Mouse (Mus musculus) lung, postnatal 36 days (tissue): ENCODE results near the gene Nectin3.

Experiments
- DNase-seq: peaks from one replicate; pipeline ENCODE4 v3.0.0; 2022; ENCODE audit warnings: mixed read lengths

Gene Nectin3

DNA sequence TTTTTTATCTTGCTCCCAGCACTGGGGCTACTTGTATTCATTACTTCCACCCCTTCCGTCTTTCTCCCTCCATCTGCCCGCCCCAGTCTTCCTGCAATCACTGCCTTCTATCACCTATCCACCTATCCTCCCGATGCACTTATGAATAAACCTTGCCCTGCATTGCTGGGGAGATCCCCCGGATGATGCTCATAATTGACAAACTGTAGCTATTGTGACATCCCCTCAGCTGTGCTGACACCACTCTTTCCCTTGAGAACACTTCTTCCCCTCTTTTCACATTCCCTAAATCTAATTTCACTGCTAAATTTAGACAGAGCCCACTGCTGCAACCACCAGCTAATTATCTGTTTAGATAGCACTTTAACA is at the start of gene Nectin3:
TSS of gene Nectin3 (minus strand) at position 105 of the 369 bp plus-strand sequence.
- no peak for DNase-seq

DNA sequence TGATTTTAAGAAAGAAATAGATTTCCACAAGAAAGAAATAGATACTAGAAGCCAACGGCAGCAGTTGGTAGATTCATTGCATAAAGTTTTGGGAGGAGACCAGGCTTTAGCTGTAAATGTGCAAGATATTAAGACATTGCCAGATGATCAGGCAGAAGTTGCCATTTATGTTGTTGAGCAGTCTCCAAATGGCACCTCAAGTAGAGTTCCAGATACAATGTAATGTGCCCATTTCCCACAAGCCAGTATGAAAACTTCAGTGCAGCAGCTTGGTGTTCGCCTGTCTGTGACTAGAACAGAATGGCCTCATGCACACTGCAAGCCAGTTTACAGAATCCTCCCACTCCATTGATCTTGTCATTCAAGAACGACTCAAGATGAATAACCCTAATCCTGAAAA is 39.8 kb upstream of the Nectin3 start:
- no peak for DNase-seq

DNA sequence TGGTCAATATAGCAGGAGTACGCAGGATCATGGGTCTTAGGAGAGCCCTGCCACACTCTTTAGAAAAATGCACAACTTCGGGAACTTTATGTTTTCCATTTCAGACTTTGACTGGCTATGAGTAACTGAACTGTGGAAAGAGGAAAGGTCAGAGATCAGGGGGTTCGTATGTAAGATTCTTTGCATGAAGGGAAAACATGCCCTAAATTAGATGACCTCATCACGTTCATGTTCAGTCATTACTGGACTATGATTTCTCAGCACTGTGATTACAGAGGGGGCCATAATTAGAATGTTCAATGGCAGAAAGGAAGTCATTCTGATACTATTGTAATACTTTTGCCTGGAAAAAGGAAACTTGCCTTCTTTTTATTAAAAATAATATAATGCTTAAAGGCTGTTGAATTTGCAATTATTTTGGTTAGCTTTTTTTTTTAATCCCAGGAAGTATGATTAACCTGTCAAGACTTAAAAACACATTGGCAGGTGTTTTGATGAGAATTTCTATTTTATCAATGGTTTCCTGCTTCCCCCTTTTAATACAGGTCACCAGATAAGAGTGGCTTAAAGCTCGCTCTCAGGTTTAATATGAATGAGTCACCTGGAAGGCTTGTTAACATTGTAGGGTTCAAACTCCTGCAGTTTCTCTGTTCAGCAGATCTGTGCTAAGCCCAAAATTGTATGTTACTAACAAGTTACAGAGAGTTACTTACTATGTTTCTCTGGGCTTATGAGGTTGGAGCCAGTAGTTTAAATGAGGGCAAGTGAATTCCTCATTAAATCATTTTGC is 34.3 kb upstream of the Nectin3 start:
- DNase-seq = no peak

DNA sequence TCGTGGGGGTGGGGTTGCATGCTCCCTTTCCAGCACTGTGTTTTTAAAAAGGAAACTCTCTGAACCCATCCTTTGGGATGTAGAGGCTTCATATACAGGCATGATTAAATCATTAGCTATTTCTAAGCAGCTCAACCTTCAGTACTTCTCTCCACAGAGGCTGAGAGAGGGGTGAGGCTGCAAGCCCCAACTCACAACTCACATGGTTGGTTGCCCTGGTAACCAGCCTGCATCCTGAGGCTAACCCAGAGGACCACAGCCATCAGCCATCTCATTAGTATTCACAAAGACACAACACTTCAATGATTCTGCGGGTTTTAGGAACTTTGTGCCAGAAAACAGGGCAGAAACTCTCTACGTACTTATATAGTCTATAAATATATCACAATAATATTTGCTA is 32.7 kb upstream of the Nectin3 start:
- DNase-seq = no peak

DNA sequence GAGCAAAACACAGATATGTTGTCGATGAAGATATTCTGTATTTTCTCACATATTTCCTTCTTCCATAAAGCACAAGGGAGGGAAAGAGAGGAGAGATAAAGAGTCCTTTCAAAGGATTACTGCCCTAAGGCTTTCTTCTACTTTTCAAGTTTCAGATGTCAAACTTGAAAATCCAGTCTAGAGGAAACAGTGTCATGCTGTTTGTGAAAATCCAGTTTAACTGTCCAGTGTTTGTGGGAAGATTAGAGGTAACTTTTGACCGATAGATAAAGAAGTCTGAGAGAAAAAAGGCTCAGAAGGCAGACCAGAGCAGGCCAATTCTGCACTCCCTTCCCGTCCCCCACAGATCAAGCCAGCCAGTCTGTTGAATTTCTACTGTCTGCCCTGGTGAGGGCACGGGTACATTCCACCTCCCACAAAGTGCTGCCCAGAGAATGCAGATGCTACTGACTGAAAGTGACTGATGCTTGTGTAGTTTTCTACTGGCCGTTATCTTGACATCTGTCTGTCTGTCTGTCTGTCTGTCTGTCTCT is 22.6 kb upstream of the Nectin3 start:
- DNase-seq = no peak

DNA sequence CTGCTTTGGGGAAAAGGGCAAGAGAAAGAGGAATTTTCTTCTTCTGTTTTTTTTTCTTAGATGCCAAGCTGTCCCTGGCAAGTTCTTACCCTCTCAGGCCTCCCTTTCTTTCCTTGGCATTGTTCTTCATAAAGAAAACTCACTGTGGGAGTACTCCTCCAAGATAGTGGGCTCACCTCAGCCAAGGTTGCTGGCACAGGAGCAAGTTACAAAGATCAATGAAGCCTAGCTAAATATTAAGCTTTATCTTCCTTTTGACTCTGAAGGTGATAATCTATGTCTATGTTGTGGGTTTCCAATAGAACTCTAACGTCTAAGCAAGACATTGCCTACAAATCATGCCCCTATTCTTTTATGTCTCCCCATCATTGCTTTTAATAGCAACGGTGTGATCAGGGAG is 21.3 kb upstream of the Nectin3 start:
- DNase-seq = no peak

DNA sequence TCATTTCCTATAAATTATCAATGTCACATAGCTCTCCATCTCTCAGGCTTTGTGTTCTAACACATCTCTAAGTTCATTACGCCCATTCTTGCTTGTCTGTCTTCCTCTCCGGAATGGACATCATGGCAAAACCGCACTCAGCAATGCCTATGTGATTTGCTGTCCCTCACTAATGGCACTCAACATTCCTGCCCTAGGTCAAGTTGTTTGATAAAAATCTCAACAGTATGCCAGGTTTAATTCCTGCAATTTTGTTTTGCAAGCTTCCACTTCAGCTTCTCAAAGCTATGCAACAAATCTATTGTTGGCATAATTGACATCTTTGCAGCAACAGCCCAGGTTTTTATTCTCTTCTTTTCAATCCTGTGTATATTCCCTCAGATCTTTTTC is 9.6 kb upstream of the Nectin3 start:
- peak; percentile 81 for DNase-seq

DNA sequence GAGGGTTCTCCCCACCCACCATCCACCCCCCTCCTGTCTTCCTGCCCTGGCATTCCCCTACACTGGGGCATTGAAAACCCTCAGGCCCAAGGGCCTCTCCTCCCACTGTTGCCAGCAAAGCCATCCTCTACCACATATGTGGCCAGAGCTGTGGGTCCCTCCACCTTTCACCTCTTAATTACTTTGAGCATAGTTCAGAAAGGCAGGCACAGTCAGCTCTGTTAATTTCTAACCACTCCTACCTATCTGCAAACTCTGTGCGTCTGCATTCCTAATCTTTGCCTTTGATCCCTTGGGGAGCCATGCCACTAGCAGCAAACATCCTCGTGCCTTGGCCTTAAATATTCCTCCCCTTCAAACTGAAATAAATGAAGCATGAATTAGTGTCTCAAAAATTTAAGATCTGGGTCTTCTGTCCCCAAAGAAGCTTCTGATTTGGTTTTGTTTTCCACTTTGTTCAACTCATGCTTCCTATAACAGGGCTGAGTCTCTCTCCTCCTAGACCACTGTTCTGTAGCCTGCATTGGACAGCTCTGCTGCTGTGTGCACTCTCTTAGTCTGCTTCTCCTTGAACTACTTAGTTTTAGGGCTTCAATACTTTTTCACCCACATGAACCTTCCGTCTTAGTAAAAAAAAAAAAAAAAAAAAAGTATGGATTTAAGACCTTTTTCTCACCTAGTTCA is 9.1 kb upstream of the Nectin3 start:
- no peak for DNase-seq

DNA sequence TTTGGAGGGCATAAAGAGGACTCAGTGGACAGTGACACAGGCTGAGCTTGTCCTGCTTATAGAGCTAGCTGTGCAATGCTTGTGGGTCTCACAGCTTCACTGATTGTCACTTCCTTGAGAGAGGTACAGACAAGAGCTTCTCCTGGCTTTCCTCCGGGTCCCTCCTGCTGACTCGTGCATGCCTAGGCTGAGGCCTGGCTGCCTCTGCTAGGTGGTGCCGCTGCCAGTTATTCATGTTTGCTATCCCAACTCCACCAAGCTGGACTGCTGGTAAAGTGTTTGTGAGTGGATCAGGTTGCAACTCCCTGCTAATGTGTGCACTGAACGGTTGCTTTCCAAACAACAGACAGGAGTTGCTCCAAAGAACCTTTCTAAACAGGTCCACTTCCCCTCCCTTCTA is 5.7 kb upstream of the Nectin3 start:
- no peak for DNase-seq

DNA sequence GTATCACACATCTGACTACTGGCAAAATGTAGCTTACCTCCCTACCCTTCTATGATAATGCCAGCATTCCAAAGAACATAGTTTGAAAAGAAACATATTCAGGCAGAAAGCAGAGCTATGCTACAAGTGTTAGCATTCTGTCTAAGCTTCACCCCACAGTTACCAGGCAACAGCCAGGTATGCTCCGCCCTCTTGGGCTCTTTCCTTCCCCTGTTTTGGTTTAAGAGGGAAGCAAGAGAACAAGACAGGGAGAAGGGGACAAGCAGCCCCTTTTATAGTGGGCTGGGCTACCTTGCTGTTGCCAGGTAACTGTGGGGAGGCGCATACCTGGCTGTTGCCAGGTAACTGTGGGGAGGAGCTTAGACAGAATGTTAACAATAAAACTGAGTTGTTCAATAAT is 4.0 kb upstream of the Nectin3 start:
- peak; percentile 38 for DNase-seq

DNA sequence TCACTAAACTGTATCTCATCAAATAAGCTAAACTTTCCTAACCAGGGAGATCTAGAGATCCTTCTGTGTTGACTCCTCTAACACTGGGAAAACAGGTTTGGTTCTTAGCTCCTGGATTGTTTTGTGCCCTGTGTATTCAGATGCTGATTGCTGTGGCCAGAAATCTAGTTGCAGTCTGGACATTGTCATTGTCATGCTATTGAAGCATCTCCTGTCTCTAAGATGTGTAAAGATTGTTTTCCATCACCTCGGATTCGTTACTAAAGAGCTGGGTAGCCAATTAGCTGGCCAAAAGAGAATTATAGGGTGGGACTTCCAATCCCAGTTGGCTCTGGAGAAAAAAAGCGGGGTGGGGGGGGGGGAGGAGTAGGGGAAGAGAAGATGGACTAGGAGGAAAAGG is 2.4 kb upstream of the Nectin3 start:
- DNase-seq = no peak

DNA sequence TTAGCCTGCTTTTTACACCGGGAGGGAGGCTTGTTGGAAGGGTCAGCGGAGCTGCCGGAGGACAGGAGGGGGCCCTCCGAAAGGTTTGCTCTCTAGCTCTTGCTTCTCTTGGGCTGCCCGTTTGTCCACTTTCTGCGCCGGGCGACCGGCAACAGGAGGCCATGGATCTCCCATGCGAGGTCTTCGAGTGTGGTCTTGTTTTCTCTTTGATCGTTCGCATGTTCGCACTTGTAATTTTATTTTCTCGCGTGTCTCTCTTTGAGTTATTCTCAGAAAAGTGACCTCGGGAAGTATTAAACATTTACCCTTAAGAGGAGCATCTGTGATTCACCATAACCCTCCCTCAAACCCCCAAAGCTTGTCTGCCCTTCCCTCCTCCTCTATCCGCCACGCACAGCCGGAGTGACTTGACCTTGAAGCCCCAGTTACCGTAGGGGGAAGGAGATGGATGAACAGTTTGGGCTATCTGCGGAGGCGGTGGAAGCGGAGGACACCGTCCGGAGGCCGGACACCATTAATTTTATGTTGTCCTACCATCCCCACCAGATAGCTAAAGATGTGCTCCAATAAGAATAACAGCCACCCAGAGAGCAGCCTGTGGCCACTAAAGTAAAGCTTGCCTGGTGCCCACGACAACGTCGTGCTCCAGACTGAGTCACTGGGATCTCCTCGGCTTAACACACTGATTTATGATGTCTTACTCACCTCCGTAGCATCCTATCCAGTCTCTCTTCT is 472 bp downstream of the Nectin3 start:
- DNase-seq = no peak

DNA sequence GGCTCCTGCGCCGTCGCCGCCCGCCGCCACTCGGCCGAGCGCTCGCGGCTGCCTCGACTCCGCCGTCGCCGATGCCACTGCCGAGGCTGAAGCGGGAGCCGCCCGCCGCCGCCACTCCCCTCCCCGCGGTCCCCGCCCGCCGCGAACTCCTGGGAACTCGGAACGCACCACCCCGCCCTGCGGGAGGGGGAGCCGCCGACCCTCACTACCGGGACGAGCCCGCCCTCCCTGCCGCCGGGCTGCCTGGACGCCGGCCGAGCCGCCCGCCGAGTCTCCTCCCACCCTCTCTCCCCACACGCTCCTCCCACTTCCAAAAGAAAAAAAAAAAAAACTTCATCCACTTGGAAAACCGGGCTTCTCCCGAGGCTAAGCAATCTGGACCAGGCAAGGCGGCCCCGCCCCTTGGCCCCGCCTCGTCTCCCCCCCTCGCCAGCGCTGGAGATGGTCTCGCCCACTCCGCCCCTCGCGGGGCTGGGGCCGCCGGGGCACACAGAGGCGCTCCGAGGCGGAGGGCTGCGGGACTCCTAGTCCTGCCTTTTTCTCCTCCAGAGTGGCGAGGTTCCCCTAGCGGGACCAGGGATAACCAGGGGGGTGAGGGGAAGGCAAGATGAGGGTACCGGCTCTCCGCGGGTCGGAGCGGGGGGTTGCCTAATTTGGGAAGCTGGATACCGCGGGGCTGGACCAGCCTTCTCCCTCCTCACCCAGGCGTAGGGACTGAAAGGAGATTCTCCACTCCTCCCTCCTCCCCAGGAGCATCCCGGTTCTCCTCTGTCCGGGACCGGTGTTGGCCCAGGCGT is 1.2 kb downstream of the Nectin3 start:
- peak; percentile 96 for DNase-seq

DNA sequence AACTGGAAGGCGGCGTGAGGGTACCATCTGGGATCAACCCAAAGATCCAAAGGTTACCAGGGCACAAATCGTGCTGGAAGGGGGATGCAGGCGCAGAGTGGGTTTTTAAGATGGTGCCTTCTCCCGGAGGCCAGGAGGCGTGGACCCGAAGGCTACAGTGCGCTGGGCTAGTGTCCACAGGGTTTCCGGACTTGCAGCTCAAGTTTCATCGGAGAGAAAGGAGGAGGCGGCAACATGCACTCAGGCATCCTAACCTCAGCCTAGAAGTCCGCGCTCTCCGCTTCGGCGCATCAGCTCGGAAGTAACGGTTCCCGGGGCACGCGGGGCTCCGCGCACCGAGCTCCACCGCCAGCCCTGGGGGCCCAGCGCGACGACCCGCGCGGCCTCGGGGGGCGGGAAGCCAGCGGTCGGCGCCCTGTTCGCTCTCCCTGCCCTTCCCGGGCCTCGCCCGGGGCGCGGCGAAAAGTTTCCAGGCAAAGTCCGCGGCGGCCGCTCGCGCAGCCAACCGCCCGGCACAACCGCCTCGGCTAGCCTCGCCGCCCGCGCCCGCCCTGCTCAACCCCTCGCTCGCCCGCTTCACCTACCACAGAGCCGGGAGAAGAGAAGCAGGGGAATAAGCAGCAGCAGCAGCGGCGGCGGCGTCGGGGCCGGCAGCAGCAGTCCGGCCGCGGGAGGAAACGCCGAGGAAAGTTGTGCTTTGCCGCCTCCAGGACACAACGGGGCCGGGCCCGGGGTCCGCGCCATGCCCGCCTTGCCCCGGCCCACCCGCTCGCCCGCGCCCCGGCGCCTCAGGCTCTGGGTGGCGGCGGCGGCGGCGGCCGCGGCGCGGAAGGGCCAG is 2.1 kb downstream of the Nectin3 start:
- DNase-seq = peak; percentile 62

DNA sequence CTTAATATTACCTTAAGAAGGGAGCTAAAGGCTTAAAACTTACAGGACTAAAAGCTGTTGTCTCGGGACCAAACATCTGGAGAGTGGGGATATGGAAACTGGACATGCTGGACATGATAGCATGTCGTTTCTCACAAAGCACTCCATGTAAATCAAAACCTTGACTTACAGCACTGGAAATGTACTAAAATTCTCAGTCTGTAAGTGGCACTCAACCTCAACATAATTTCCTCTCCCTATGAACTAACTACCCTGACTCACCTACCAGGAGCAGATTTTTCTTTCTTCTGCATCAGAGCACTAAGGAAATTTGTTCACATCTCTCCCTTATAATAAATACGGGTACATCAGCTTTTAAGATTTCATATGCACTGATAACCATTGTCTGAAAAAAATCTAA is 3.1 kb downstream of the Nectin3 start:
- DNase-seq = no peak

DNA sequence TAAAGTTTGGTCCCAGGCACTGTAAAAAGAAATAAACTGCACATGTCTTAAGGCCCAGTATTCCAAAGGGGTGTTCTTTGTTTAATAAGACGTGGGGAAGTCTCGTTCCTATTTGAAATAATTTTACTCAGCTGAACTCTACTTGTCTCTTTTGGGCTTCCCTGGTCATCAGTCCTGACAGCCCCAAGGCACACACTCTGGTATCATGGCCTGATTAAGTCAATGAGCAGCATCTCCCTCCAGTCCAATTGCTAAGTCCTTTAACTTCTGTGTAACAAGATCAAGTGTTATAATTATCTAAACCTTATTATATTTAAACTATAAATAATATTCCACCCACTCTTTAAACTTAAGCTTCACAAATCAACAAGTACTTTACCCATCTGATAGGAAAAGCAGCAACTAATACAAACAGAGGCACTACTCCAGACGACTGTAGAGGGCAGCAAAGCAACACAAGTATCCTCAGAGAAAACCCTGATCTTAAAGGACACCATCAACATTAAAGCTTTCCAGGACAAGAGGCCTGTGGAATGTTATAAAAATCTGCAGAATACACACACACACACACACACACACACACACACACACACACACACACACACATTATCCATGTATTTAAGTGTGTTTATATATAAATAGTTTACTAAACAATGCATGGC is 10.8 kb downstream of the Nectin3 start:
- DNase-seq = peak; percentile 89

DNA sequence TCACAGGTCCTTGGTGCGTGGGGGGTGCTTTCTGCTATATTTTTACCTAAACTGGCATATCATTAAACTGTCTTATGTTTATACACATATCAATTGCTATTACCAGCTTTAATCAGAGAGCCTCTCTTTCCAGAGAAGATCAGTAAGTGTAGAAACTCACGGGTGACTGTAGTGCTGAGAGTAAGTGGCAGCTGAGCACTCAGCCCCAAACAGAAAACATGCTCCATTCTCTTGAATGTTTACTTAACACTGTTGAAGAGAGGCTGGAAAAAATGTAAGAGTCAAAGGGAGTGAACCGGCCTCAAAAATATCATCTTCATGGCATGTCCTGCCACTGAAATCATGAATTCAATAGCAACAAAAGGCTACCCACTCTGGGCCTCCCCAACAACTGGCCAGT is 21.0 kb downstream of the Nectin3 start:
- peak; percentile 23 for DNase-seq

DNA sequence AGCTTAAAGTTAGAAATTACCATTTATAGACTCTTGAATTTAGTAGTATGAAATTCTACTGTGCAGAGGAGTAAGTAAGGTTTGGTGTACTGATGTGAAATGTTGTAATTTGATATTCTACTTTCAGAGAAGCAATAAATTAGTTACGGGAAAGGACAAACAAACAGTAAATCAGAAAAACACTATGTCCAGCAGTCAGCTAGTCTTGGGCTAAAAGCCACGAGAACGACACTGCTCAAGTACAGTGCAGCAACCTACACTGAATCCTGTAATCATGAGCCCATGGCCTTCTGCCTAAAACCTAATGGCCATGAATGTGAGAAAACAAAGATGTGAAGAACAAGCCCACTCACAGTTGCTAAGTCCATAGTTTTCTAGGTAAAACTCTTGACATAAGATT is 46.9 kb downstream of the Nectin3 start:
- no peak for DNase-seq

DNA sequence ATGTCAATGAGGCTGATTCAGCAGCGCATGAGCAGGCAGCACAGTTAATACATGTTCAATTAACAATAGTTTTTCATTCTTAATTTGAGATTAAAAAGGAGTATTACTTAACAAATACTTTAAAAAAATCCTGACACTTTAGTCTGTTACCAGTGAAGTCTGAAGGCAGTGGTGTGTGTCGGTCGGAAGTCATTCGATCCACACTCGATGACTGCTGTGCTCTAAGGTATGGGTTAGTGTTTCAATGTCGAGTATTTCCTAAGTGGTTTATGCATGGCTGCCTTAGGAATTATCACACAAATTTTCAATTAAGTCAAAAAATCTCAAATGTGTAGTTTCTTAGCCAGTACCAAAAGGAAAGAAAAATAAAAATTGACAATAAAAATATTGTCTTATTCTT is 49.3 kb downstream of the Nectin3 start:
- DNase-seq = no peak

DNA sequence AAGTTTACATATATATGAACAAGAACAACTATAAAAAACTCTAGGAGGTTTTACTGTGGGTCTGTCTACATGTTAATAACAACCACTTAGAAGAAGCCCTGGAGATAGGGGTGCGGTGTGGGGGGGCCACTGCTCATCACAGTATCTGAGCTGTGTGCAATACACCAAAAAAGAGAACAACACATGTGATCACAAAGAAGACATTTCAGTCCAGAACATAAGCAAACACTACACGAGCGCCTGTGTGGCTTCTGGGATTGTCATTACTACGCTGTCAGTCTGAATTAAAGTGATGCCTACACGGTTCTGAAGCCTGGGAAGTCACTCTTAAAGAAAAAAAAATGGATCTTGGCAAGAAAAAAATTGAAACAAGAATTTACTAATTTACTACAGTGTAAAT is 67.0 kb downstream of the Nectin3 start:
- DNase-seq = no peak

DNA sequence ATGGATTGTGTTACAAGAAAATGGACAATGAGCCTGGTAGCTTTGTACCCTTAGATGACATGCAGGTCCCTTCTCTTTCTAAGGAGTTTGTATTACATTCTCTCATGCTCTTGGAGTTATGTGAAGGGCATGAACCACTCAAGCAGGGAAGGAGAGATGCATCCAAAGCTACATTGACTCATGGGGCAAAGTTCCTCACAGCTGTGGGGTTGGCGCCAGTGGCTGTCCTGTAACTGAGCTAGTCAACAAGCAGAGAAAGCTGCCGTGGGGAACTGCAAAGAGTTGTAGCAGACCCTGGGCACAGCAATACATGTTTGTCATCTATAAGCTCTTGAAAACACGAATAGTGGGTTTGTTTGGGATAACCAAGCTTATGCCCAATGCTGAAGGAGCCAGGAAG is 82.1 kb downstream of the Nectin3 start:
- DNase-seq = no peak

DNA sequence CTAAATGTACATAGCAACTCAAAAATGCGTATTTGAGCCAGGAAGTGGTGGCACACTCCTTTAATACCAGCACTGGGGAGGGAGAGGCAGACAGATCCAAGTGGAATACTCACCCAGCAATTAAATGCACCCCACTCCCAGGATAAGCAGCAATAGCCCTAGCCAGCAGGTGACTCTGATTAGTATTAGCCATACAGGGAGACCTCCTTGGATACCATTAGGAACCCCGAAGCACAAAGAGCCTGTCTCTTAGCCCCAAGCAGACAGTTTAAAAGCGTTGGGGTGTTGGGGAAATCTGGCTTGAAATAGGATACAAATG is 87.6 kb downstream of the Nectin3 start:
- DNase-seq = no peak
